Mouse (Mus musculus): ENCODE data around the gene Lgals7.

The Lgals7 gene

DNA sequence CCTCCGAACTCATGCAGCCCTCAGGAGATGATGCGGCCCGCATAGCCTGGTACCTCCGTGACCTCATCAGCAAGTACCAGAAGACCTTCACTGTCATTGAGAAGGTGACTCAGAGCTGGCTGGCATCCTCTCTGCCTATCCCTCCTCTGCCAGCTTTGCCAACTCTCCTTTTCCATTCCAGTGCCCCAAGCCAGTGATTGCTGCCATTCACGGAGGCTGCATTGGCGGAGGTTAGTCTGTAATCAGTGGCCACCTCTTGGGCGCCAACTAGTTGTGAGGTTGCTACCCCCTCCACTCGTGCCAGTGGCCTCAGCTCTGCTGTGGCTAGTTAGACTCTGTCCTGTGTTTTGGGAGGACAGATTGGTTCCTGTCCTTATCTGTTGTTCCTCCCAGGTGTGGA lies 33.8 kb upstream of the Lgals7 start:
- DNase-seq (ENCODE audit: low read depth, low spot score) = no peak

- no peak for DNase-seq (ENCODE audit: low read depth, low spot score)
Observed at GRCm38 (mm10) chr7:28830981-28831380, 32.7 kb upstream of the Lgals7 start.

DNA sequence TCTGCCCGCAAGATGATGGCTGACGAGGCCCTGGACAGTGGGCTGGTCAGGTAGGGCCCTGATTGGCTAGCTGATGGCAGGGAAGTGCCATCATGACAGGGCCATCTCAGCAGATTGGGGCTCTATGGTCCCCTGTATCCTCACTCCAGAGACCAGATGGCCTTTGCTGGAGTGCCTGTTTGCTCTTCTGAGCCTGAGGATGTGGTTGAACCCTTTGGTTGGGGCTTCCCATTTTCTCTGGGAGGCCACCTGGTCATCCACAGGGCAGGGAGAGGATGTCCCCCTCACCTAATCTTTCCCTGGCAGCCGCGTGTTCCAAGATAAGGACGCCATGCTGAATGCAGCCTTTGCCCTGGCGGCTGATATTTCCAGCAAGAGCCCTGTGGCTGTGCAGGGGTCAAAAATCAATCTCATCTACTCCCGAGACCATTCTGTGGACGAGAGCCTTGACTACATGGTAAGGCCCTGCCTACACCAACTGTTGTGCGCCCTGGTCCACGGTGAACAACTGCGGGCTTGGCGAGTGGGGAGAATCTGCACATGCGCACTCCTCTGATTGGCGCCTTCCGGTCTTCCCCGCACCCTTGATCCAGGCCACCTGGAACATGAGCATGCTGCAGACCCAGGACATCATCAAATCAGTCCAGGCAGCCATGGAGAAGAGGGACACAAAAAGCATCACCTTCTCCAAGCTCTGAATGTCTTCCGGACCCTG lies 32.1 kb upstream of the Lgals7 start:
- DNase-seq (ENCODE audit: low read depth, low spot score) = no peak

DNA sequence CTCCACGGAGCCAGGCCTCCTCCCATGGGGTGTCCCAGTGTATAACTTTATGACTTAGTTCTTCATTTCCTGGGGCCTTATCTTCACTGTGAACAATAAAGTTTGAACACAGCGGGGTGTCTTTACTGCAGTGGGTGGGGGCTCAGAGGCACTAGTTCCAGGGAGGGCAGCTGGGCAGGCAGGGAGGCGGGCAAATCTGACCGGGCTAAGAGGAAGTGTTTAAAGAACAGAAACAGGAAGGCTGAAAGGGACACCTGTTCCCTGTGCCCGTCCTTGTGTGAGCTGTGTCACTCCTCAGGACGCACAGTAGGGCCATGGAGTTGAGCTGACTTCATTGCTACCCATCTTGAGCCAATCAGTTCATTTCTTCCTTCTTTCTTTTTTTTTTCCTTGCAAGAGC lies 31.5 kb upstream of the Lgals7 start:
- no peak for DNase-seq (ENCODE audit: low read depth, low spot score)

DNA sequence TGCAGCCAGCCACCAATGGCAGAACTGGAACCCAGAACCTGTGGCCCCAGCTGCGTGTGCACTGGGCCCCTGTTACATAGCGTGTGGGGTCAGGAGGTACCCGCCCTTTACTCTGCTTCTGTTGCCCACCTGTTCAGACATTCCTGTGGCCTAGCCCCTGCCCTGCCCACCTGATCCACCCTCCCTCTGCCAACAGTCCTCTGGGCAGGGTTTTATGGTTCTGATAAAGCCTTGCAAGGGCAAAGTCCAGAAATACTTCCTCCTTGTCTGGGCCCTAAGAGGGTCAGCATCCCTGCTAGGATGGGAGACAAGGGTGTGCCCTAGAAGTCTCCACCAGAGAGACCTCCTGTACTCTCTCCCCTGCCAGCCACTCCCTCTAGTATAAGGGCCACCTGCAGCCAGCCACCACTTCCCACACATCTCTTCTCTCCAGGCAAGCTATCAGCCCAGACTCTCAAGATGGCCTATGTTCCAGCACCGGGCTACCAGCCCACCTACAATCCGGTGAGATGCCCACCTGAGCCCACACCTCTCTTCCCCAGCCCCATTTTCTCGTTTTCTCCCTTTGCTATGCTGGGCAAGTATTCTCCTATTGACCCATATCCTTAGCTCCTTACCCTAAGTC lies 29.8 kb upstream of the Lgals7 start, which contains the start of gene Lgals4:
Gene Lgals4 (plus strand): TSS at position 132 of the 625 bp plus-strand sequence.
- DNase-seq (ENCODE audit: low read depth, low spot score) = no peak

GRCm38 (mm10) chr7:28836936-28837335 lies 26.7 kb upstream of the Lgals7 start:
- DNase-seq (ENCODE audit: low read depth, low spot score) = no peak

DNA sequence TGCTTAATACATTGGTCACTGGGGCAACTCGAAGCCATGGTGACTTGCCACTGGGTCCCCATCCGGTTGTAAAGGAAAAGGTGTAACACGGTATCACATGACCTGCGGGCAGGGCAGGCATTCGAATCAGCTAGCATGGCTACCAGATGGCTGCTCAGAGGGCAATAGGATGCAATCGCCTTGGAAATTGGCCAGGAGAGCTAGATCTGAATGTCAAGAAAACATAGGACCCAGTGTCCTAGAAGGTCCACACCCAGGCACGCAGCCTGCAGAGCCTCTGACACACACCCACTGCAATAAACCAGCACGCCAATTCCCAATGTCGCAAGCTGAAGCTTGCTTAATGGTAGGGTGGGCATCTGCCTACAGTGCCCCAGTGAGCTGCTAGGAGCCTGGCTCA lies 25.3 kb upstream of the Lgals7 start:
- DNase-seq (ENCODE audit: low read depth, low spot score) = no peak

DNA sequence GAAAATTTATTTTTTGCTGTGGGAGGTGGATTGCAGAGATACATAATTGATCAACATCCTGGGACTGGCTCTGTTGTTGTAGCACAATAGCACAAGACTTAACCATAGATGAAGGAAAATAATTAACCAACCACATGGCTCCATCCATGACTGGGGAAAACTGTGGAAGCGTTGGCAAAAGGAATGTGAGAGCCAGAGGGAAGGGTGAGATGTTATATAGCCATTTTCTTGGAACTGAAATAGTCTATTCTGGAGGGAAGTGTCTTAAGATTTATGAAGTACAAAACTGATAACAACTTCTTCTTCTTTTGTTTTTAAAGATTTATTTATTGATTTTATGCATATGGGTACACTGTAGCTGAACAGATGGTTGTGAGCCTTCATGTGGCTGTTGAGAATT lies 16.4 kb upstream of the Lgals7 start:
- no peak for DNase-seq (ENCODE audit: low read depth, low spot score)

DNA sequence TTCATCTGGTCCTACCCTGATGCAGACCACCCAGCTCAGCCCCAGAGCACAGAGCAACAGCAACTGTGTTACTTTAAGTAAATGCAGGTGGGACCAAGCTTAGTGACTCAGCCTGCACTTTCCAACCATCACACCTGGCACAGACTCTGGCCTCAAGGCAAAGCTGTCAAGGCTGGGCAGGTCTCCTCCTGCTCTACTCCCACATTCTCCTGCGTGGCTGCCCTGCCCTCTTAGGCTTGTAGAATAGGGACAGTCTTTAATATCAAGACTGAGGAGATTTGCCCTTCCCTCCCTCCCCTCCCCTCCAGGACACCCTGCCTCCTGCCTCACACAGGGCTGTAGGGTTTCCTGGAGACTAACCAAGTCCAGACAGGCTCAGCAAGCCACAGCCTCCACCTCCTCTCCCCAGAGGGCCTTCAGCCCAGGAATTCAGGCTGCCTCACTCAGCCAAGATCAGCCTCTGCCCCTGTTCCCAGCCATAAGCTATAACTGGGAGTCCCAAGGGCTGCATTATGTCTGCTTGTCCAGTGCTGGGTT lies 13.9 kb upstream of the Lgals7 start:
- DNase-seq (ENCODE audit: low read depth, low spot score) = no peak

- DNase-seq (ENCODE audit: low read depth, low spot score) = no peak
Observed at GRCm38 (mm10) chr7:28850642-28851041, 13.0 kb upstream of the Lgals7 start.

- no peak for DNase-seq (ENCODE audit: low read depth, low spot score)
Observed at GRCm38 (mm10) chr7:28859953-28860352, 3.7 kb upstream of the Lgals7 start.

GRCm38 (mm10) chr7:28860898-28861297 lies 2.8 kb upstream of the Lgals7 start:
- peak; percentile 73 for DNase-seq (ENCODE audit: low read depth, low spot score)

GRCm38 (mm10) chr7:28862817-28863499 lies 695 bp upstream of the Lgals7 start:
- DNase-seq (ENCODE audit: low read depth, low spot score) = no peak

DNA sequence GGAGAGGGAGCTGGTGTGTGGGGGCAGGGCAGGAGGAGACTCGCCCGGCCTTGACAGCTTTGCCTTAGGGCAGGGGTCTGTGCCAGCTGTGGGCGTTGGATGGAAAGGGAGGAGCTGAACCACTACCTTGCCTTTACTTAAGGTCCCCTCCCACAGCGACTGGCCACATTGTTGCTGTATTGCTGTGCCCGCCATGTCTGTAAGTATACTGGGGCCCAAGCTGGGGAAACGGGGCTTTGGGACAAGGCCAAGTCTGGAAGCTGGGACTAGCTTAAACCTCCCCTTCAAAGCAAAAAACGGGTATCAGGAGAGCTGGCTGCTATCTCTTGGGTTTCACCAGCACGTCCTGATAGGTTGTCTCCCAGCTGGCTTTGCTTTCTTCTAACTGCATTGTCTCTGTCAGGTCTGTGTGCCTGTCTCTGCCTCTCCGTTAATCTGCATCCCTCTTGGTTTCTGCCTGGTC lies 666 bp downstream of the Lgals7 start:
- DNase-seq (ENCODE audit: low read depth, low spot score) = no peak

DNA sequence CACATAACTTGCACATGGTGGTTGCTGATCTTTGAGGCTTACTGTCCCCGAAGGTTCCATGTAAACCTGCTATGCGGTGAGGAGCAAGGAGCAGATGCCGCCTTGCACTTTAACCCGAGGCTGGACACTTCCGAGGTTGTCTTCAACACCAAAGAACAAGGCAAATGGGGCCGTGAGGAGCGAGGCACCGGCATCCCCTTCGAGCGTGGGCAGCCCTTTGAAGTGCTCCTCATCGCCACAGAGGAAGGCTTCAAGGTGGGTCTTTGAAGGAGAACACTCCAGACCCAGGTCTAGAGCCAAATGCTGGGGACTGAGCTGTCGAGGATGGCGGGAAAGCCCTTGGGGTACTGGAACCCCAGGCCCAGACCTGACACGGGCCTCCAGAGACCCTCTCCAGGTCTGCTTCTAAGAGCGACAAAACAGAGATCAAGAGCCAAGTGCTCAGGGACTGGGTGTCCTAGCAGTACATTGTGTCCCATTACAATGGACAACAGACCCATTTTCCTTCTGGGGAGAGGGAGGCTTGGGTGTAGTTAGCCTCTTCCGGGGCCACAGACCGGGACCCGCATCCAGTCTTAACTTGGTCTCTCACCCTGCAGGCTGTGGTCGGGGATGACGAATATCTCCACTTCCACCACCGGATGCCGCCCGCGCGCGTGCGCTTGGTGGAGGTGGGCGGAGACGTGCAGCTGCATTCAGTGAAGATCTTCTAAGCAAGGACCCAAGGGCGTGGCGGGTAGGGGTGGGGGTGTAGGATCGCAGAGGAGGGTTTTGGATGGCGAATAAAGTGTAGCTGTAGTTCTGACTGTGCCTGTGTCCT lies 2.0 kb downstream of the Lgals7 start:
- DNase-seq (ENCODE audit: low read depth, low spot score) = peak; percentile 94

- no peak for DNase-seq (ENCODE audit: low read depth, low spot score)
Observed at GRCm38 (mm10) chr7:28866769-28867507, 3.3 kb downstream of the Lgals7 start.

GRCm38 (mm10) chr7:28867508-28868340 lies 4.1 kb downstream of the Lgals7 start:
- peak; percentile 68 for DNase-seq (ENCODE audit: low read depth, low spot score)

DNA sequence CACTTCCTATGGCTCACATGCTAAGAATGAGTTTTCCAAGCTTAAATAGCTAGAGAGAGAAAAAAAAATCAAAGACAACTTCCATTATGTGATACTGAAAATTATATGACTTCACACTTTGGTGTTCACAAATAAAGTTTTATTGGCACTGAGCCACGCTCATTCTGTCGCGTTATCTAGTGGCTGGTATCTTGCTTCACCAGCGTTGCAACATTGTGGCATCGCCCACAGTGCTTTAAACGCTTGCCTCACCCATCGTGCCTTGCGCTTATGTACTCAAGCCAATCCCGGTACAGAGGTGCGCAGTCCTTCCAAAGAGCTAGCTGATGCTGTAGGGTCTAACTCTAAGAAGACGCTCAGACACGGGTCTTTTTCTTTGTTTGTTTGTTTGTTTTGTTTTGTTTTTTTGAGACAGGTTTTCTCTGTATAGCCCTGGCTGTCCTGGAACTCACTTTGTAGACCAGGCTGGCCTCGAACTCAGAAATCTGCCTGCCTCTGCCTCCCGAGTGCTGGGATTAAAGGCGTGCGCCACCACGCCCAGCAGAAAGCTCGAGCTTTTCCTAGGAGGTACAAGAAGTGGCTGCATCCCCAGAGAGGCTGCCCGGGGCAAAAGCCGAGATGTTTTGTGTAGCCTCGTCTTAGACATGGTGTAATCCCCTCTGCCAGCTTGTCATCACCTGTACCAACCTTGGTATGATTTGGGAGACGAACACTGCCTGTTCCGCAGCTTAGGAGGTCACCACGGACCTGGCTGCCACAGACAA lies 7.4 kb downstream of the Lgals7 start:
- no peak for DNase-seq (ENCODE audit: low read depth, low spot score)

GRCm38 (mm10) chr7:28874565-28874964 lies 10.9 kb downstream of the Lgals7 start:
- no peak for DNase-seq (ENCODE audit: low read depth, low spot score)
